Mouse (Mus musculus) layer of hippocampus, postnatal 25 days (tissue): ENCODE data around the gene Ptgfr. TPM values are rescaled to one million over a fixed set of nuclear protein-coding genes. Genes with fewer than 3 reads are reported as not detected.

Source experiments
- DNase-seq, 2 experiments: peaks; one replicate each; pipeline ENCODE4 v3.0.0; 2022; ENCODE audit warnings: mixed read lengths in 2 of 2, low spot score in 1 of 2; ENCODE audit errors: extremely low spot score in 1 of 2
- total RNA-seq, 2 experiments: library from RNA; stranded (reverse); gene quantifications; 2 replicates each; pipeline ENCODE4 v1.2.3; 2021

Gene Ptgfr
- total RNA-seq, 2 experiments from 2014 or later: 0.23 to 0.49 TPM

- DNase-seq: no peak
These were observed 88.9 kb downstream of the Ptgfr start for GRCm38 (mm10) chr3:151748514-151748913.

Other genes with a start within 250 kb of the Ptgfr start
- not detected for gene Ifi44, start 87.7 kb downstream of the Ptgfr start, total RNA-seq
- gene Ifi44l, start 74.7 kb downstream of the Ptgfr start, total RNA-seq: not detected